Mouse (Mus musculus): ENCODE measurements around the gene Dand5.

The Dand5 gene

DNA sequence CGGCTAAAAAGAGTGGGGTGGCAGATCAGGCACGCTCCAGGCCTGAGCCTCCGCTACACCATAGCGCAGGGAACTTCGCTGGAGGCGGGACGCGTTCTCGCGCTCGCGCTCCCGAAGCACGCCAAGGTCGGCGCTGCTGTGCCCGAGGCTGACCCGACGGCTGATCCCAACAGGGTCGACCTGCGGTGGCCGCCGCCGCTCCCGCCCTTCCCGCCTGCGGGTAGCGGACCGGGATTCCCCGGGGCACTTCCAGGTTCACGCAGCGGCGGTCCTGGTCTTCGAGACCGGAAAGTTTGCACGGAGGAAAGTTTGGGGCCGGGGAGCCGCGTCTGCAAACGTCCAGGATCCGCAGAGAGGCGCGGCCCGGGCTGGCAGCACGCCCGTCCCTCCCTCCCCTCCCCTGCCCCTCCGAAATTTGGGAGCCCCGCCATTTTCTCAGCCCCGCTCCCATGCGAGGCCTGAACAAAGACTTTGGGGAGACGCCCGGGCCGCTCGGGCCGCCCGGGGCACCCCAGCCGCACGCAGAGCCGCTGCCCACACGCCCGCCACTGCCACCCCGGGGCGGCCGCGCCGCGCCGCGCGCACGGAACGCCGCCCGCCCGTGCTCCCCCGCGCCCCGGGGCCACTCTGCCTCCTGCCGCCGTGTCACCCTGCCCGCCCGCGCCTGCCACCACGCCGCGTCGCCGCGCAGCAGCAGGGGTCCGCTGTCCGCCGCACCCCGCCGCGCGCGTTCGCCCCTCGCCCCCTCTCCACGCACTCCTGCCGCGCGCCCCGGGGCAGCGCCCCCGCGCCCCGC lies 23.3 kb downstream of the Dand5 start:
- DNase-seq (ENCODE audit: low spot score) = no peak

DNA sequence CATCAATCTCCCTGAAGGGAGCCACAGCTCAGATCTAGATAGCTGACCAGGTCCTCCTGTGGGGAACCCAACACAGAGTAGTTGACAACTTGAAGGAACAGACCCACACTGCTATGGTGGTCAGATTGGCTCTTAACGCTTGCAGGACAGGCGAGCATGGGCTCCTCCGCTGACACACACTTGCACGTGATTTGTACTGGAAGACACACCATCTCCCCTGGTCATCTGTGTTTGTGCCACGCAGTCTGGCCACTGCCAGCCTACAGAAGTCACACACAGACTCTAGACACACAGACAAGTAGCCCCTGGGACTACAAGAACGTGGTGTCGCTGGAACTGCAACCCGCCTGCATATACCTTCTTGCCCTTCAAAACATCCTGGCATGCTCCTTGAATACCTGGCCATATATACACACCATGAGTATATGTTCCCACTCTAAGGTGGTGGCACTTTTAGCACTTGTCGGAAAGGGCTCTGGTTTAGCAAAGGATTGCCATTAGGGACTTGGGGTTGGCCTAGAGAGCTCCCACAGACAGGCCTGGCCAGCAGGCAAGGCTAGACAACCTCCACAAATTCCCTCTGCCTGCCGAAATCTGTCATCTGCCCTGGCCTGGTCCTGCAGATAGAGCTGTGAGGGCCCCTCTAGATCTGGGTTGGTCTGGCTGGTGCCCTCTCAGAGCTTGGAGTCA lies 24.0 kb downstream of the Dand5 start:
- no peak for DNase-seq (ENCODE audit: low spot score)

DNA sequence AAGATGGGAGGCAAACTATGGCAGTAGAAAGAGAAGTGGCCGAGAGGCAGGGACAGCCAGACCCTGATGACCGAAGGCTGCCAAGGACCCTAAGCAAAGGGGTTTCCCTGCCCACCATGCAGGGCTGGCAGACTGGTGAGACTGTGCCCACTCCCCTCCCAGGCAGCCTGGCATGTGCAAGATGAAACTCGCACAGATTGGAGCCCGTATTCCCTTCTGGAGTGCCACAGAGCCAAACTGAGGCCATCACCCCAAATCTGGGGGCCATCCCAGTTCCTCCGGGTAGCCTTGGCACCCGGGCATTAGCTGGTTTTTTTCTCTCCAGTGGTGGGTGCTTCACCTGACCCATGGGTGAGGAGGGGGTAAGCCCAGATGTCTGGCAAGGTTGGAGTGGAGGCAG lies 24.7 kb downstream of the Dand5 start:
- no peak for DNase-seq (ENCODE audit: low spot score)

DNA sequence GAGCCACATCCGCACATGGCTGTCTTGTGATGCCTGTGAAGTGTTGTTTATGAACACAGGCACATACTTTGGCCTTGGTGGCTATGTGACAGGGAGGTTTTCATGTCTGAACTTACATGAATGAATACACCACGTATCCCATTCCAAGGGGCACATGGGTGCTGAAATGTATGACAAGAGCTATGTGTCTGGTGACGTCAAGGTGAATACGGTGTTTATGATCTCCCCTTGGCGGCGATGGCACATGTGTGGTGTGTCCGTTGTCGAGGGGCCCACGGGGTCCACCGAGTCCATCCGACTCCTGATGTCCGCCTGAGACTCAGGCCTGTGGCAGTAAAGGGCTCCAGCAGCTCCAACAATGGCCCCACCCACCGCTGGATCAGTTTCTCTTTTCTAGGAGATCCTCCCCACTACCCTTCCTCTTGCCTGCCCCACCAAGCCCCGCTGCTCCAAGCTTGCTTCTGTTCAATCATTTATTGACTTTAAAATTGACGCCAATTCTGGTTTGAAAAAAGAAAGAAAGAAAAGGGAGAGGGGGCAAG lies 25.3 kb downstream of the Dand5 start:
- DNase-seq (ENCODE audit: low spot score) = no peak

DNA sequence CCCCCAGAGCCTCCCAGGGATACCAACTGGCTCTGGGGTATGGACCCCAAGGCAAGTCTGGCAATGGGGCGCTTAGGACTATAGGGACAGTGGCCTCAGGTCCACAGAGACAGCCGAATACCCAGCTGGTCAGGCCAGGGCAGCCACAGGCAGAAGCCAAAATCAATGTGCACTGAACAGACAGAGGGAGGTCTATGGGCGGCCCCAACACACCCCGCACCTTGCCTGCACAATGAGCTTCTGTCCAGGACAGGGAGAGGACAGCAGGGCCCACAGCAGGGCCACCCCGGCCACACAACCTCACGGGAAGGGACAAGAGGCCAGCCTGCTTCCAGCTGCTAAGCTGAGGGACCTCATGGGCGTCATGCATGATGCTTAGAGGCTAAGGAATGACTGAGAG lies 28.1 kb downstream of the Dand5 start:
- DNase-seq (ENCODE audit: low spot score) = no peak

DNA sequence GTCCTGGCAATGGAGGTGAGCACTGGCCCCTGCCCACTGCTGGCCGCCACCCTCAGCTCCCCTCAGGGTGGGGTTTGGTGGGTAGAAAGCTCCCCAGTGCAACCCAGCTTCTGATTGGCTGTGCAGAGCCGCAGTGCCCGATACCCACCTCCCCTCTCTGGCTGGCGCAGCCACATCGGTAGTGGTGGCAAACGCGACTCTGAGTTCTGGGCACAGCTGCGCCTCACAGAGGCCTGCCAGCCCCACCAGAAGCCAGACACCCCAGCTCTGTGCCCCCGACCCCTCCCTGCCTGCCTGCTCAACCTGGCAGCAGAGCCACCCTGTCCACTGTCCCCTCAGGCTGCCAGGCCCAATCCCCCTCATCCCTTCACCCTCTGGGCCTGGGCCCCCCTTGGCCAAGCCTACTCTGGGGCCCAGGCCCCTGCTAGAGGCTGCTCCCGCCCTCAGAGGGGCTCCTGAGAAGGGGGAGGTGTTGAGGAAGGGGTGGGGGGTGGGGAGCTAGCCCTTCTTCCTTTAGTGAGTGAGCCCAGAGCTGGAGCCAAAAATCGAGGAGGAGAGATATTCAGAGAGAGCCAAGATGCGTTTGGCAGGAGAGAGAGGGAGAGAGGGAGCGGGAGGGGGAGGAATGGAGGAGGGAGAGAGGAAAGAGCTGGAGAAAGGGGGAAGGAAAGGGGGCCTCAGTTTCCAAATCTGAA lies 28.7 kb downstream of the Dand5 start:
- no peak for DNase-seq (ENCODE audit: low spot score)

DNA sequence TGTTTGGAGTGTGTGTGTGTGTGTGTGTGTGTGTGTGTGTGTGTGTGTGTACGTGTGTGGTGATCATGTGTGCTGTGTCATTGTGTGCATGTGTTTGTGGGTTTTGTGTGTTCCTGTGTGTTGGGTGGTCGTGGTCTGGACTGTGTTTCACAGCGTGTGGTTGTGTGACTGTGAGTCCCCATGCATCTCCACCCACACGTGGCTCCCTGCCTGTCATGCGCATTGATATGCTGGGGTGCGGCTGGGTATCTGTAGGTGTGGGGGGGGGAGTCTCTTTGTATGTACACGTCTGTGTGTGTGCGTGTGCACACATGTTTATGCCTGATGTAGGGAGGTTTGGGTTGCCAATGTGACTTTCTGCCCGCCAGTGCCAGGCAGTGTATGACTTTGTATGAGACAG lies 29.5 kb downstream of the Dand5 start:
- no peak for DNase-seq (ENCODE audit: low spot score)

DNA sequence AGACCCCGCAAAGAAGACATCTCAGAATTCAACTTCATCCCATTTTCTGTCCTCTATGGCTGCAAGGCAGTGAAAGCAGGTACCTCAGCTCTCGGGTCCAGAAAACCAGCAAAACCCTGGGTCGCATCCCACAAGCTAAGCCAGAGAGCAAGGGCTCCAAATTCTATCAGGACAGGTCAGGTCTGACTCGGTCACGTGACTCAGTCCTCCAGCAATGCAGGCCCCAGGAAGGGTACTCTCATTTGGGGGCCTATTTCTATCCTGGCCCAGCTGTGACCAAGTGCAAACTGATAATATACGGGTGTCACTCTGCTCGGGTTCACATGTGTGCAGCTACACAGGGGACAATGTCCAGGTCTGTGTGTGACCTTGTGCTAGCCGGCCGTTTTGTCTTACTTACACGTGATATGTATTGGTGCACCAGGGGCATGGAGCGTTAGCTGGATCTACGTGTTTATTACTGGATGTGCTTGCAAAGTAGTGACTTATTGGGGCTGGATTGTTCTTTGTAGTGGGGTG lies 30.1 kb downstream of the Dand5 start:
- no peak for DNase-seq (ENCODE audit: low spot score)

DNA sequence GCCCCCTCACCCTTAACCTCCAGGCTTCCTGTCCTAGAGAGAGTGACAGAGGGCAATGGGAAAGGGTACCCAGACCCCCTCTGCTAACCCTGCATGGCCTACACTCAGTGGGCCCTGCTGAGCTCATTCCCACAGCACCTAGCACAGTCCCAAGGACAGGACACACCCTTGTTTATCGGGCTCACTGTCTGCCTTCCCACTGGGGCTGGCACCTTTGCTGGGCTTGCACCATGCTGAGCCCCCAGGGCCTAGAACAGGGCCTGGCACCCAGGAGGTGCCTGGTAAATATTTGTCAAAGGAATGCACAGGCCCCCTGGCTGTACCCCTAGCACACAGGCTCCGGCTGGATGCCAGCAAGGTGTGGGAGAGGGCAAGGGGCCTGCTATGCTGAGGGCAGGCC lies 32.1 kb downstream of the Dand5 start:
- DNase-seq (ENCODE audit: low spot score) = no peak

DNA sequence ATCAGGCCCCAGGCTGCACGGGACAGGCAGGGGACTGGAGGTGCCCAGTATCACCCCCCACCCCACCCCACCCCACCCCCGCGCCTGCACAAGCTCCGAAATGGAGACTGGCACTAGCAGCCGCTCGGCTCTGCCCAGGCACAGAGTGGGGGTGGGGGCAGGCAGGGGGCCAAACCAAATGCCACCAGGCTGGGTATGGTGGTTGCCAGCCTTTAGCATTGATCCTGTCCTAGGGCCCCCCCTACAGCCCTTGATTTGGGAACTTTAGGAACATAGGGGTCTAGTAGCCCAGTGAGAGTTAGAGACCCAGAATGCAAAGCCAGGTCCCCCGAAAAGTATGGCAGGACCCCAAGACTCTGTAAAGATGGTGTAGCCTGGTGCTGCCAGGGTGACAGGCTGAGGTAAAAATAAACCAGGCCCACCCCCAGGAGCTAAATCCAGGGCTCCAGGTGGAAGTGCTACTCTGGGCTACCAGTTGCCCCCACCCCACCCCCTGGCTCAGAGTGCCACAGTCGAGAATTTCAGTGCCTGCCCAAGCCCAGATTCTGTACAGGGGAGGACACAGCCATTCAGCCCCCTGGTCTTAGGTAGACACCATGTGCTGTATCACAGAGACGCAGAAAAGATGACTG lies 32.7 kb downstream of the Dand5 start:
- no peak for DNase-seq (ENCODE audit: low spot score)

DNA sequence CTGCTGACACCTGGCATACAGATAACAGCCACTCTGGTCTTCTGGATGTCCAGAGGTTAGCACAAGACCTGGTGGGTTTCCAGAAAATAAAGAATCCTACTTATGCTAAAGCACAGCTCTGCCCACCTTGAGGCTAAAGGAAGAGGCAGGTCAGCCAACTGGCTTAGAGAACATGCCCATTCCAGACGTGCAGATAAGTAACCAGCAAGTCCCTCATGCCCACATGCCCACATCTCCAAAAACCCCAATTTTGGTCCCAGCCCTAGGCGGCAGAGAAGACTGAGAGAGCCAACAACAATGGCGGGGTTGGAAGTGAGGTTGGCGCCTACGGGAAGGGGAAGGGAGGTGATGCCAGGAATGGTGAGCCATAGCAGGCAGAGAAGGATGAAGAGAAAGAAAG lies 33.3 kb downstream of the Dand5 start:
- no peak for DNase-seq (ENCODE audit: low spot score)

DNA sequence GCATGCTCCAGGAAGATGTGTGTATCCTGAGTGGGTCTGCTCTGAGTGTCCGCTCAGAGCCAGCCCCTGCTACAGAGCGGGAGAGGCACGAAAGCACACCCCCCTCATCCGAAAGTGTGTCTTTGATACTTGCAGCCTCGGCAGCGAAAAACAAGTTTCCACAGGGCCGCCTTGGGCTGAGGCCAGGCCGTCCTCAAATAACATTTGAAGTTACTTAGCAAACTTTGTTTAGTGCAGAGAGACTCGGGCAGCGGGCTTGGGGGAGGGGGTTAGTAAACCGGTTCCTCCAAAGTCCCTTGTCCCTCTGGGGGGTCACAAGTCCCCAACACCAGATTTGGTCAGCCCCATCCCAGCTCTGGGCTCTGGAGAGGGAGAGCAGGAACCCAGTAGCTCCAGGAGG lies 33.7 kb downstream of the Dand5 start:
- no peak for DNase-seq (ENCODE audit: low spot score)

DNA sequence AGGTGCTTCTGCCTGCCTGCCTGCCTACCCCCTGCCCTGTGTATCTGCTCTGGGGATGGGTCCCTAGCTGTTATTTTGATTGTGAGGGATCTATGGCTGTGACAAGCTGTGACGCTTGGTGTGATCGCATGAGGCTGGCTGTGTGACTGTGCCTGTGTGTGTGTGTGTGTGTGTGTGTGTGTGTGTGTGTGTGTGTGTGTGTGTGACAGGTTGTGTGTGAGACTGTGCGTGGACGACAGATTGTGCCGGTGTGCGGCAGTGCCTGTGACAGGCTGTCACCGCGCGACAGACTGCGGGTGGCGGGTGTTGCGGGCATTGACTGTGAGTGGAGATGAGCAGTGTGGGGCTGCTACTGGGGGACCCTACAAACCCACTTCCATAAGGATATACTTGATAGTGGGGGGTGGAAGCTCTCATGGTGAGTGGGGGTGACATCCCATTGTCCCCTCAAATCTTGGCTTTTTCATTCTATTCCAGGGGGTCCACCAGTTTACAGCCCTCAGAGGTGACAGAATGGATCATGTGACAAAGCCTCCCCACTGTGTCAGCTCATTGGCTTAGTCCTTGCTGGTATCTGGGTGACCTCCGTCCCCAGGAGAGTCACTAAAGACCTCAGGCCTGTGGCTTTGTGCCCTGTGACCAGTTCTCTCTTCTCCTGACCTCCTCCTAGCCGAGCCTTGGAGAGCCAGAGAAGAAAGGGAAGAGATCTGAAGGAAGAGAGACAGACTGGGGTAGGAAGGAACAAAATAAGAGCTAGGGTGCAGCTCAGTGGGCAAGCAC lies 34.9 kb downstream of the Dand5 start:
- no peak for DNase-seq (ENCODE audit: low spot score)

DNA sequence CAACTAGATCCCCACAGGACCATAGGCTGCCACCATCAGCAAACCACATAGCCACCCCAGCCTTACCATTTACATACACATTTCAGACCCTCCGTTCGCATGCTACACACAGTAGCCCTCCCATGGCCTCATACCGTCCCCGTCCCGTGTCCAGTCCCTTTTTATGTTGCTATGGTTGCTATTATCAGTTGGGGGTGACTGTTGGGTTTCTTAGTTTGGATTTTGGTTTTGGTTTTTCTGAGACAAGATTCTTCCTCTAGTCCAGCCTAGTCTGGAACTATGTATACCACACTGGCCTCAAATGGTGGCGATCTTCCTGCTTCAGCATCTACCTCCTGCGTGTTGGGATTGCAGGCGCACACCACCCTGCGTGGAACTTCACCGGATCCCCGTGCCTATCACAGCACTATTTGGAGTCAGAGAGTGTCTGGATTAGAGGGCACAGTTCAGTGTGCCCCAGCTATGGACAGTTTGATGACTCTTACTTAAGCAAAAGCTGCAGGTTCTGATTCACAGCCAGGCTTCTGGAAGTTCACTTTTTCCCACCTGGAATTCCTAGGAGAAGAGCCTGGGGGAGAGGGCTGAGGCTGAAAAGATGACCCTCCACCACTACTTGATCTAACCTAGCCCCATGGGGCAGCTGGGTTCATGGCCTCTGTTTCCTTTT lies 35.7 kb downstream of the Dand5 start:
- no peak for DNase-seq (ENCODE audit: low spot score)

DNA sequence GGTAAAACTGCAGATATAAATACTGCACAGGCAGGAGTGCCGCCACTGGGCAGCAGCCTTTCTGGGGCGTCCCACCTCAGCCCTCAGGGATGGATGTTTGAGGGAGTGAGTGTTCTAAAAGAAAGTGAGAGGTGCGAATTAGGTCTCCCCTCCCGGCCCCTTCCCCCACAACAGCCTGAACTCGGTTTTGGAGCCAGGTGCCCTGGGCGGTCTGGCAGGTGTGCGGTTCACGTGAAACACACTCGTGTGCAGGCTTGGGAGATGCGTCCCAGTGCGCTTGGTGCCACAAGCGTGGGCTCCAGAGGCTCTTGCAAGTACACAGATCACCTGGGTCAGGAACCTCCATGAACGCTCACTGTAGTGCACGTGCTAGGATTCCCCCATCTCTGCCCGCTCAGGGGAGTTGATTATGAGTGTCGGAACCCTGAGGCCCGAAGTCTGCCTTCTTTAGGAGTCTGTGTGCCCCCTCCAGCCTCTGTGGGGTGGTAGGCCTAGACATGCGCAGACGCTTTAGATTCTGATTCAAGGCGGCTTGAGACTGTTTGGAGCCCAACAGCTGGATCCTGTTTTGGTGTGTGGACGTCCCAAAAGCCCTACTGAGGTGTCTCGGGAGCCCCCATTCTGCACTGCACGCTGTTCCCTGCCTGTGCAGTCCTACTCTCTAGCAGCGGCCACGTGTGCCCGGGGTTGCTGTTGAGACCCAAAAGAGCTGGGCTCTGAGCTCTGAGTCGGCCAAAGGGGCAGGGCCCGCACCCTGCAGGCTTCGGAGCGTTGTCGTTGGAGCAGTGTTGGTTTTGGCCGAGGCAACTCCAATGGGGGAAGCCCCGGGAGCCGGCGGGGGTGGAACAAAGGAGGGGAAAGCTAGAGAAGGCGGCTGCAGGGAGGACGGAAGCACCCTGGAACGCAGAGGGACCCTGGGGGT lies 36.6 kb downstream of the Dand5 start:
- no peak for DNase-seq (ENCODE audit: low spot score)

DNA sequence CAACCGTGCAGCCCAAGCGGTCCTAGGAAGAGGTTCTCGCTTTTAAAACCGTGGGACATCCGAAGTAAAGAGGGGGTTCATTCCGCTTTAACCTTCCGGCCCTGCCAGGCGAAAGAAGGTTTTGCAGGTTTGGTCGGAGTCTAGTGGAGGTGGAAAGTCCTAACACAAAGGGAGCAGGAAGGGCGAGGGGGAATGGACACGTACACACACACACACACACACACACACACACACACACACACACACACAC lies 37.2 kb downstream of the Dand5 start:
- no peak for DNase-seq (ENCODE audit: low spot score)

DNA sequence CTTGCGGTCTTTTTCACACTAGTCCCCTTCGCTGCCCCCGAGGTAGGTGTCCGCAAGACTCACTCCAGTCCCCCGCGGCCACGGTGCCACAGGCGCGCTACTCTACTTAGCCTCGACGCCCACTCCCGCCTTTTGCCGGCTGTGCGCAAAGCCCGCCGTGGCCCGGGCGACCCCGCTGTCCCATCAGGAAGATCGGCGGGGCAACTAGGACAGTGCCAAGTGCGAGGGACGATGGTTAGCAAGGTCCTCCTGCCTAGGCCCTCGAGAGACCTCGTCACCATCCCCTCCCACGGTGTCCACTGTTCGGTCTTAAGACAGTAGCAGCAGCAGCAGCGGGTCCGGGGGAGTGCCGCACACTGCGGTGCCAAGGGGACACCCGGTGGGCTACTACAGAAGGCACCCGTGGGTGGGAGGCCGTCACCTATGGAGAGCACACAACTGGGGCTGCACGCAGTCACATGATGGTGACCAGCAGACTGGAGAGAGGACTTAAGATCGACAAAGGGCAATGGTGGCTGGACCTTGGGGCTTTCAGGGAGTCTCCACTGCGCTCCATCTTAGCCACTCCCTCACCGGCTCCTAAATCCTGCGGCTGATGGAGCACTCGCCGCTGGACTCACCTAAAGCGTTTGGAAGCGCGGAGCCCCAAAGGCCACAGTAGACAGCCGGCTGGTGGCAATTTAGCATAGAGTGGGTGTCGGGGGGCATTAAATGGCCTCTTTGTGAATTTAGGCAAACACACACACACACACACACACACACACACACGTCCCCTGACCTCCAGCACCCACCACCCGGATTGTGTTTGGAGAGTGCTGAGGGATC lies 37.7 kb downstream of the Dand5 start:
- DNase-seq (ENCODE audit: low spot score) = no peak

DNA sequence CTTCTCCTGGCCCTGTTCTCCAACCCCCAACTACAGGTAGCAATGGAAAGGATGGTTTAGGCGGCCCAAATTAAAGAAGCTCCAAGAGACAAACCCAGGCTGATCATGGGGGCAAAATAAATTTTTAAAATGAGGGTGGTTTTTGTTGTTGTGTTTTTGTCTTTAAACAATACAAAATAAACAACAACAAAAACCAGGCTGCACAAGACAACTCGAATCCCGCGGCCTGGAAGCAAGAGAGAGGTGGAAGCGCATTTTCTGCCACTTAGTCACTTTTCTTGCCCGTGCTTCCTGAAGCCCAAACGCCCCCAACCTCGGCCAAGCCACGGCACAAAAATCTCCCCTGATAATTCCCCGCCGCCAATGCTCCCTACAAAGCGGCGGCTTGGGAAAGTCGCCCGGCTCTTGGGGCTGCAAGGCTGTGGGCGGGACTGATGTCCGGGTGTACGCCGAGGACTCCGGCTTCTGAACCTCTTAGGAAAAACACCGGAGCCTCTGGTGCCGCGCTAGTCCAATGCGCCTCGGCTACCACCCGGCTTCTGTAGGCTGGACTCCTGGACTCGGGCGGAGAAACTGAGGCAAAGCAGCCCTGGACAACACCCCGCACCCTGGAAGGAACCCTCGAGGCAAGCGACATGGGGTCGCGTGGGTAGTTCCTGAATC lies 38.6 kb downstream of the Dand5 start:
- no peak for DNase-seq (ENCODE audit: low spot score)
